Mouse (Mus musculus) R1 (cell line): ENCODE measurements at regions not wholly inside any gene's neighbourhood (a gene's known extent, or its start where the extent isn't known, plus 50 kb on each side); places are given as distances from the start of the nearest gene placed in this dataset.
"Not testable (repeated sequence)": the region's sequence is repeated elsewhere in the genome, so short reads cannot be mapped to it uniquely, and the experiment has no call there.

Experiments
- DNase-seq: peaks from one replicate; pipeline ENCODE4 v3.0.0-alpha.2; 2018; ENCODE audit warnings: low read depth, low spot score

- not testable (repeated sequence) for DNase-seq
These were observed 538.7 kb upstream of the Zfp386 start for GRCm38 (mm10) chr12:115508615-115509342.

DNA sequence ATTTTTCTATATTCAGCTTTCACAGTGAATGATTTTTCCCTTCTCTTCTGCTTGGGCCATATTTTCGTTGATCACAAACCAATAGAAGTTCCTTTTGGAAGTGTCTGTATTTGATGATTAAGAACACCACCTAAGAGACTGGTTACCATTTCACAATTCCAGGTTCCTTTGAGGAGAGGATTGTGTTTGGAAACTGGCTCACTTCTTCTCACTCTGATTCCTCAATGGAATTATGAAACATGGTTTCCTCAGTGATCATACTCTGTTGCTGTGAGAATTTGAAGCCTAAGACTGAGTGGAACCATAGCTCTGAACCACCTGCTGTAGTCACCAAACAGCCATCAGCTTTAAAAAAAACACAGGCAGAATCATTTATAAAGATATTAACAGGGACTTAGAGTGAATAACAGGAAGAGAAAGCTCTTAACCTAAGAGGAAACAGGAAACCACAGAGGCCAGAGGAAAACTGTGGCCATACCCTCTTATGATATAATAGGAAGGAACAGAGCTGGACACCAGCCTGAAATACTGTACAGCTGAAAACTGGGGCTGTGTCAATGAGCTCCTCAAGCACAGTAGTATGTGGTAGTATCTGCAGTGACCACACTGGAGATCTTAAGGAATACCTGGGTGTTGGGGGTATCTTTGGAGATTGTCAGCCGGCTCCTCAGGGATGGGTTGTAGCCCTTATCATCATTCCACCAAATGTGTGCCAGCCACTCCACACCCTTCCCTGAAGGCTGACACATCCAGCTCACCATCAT, 528.6 kb upstream of the Zfp386 start:
- DNase-seq = not testable (repeated sequence)

- DNase-seq = no peak
These were observed 520.5 kb upstream of the Zfp386 start for GRCm38 (mm10) chr12:115527065-115527464.

DNA sequence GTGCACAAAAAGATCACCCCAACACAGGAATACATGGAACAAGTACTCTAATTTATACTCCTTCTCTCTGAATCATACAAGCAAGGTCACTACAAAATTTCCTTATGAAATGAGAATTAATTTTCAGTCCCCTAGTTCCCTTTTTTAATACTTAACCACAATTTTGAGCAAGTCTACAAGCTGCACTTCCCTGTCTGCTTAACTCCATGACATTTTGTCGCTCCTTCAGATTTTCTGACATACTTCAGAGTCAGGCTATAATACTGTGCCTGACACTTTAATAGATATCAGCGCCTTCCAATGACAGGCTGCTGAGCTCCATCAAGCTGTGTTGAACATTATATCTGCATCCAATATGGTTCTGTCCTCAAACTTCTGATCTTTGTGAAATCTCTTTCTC, 505.0 kb upstream of the Zfp386 start:
- DNase-seq = no peak

GRCm38 (mm10) chr12:115566878-115567277, 480.6 kb upstream of the Zfp386 start:
- not testable (repeated sequence) for DNase-seq

GRCm38 (mm10) chr12:115592985-115593384, 454.5 kb upstream of the Zfp386 start:
- not testable (repeated sequence) for DNase-seq

DNA sequence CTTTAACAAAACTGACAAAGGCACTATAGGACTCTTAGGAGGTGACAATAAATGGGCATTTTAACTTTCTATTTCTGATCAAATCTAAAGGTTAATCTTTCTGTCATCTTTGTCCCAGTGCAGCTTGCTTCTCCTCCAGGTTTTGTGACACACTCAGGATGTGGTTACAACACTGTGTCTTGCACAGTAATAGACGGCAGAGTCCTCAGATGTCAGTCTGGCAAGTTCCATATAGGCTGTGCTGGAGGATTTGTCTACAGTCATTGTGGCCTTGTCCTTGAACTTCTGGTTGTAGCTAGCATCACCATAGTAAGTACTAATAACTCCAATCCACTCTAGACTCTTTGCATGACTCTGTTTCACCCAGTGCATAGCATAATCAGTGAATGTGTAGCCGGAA, 443.8 kb upstream of the Zfp386 start:
- no peak for DNase-seq

GRCm38 (mm10) chr12:115604951-115605350, 442.6 kb upstream of the Zfp386 start:
- peak; percentile 75 for DNase-seq

GRCm38 (mm10) chr12:115622564-115623233, 424.8 kb upstream of the Zfp386 start:
- not testable (repeated sequence) for DNase-seq

DNA sequence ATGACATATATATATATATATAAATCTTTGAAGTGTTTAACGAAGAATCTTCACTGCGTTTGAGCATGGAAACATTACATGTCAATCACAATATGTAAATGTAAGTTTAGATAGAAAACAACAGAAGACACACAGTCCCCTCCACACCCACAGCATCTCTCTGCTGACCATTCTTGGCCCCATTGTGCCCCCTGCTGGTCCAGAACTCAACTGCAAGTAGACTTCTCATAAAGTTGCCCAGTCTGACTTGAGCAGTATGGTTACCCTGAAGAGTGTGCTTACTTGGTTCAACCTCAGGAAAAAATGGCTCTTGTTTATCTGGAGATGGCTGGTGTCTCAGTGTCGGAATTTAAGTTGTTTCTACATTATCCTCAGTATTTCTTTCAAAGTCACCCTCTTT, 423.3 kb upstream of the Zfp386 start:
- no peak for DNase-seq

DNA sequence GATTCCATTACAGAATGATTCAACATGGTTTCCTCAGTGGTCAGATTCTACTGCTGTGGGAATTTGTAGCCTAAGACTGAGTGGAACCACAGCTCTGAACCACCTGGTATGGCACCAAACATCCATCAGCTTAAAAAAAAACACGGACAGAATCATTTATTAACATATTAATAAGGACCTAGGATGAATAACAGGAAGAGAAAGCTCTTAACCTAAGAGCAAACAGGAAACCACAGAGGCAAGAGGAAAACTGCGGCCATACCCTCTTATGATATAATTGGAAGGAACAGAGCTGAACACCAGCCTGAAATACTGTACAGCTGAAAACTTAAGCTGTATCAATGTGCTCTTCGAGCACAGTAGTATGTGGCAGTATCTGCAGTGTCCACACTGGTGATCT, 399.9 kb upstream of the Zfp386 start:
- DNase-seq = no peak

GRCm38 (mm10) chr12:115648161-115648560, 399.4 kb upstream of the Zfp386 start:
- not testable (repeated sequence) for DNase-seq

DNA sequence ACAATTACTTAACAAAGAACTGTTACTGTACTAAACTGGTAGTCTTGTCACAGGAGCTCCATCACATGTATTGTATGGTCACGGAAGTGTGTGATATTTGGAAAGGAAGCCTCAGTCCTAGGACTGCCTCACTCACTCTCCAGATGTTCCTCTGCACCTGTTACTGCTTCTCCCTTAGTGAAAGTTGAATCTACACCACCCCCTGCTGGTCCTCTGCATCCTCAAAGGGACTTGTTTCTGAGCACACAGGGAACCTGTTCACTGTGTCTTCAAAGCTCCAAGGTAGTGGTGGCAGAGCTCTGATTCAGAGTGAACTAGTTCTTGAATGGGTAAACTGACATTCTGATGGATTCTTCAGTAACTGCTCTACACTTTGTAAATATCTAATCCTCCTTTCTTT, 391.7 kb upstream of the Zfp386 start:
- DNase-seq = peak; percentile 1

- DNase-seq = peak; percentile 66
These were observed 383.4 kb upstream of the Zfp386 start for GRCm38 (mm10) chr12:115664081-115664480.

DNA sequence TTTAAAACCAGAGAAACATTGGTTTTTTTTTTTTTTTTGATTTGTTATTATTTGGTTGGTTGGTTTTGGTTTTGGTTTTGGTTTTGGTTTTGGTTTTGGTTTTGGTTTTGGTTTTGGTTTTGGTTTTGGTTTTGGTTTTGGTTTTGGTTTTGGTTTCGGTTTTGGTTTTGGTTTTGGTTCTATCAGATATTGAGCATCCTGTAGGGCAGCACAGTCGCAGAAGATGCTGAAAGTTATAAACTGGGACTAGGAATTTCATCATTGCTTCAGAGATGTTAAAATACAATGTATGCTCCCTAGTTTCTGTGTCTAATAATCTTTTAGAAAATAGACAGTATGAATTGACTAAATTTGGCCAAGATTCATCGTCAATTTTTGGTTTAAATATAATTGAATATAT, 375.8 kb upstream of the Zfp386 start:
- DNase-seq = not testable (repeated sequence)

GRCm38 (mm10) chr12:115691801-115692200, 355.7 kb upstream of the Zfp386 start:
- DNase-seq = no peak

GRCm38 (mm10) chr12:115709813-115710212, 337.7 kb upstream of the Zfp386 start:
- not testable (repeated sequence) for DNase-seq

- DNase-seq = not testable (repeated sequence)
These were observed 305.5 kb upstream of the Zfp386 start for GRCm38 (mm10) chr12:115742039-115742438.

- peak; percentile 2 for DNase-seq
These were observed 297.9 kb upstream of the Zfp386 start for GRCm38 (mm10) chr12:115749586-115749985.

GRCm38 (mm10) chr12:115753135-115753534, 294.4 kb upstream of the Zfp386 start:
- not testable (repeated sequence) for DNase-seq

DNA sequence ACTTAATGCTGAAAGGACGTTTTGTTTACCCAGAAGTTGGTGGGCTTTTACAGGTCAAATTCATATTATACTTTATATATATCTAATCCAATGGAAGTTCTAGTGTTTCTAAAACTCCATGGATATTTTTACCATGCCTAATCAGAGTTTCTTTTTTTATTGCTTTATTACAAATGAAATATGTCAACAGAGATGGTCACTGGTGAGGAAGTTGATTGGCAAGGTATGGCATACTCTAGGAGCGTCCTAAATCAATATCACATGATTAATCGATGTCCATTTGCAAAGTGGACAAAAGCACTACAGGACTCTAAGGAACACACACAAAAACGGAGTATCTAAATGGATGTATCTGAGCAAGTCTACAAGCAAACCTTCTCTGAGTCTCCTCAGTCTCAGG, 290.0 kb upstream of the Zfp386 start:
- DNase-seq = not testable (repeated sequence)

GRCm38 (mm10) chr12:115759041-115759440, 288.5 kb upstream of the Zfp386 start:
- DNase-seq = peak; percentile 33
